Mouse (Mus musculus) liver, postnatal 0 days (tissue): ENCODE measurements around the gene Hipk2. TPM values are rescaled to one million over a fixed set of nuclear protein-coding genes. Genes with fewer than 3 reads are reported as not detected.

Experiments
- ATAC-seq: fragments of 200-750 bp; cut with Nextera tagmentation; 2 replicates; pipeline ENCODE4 v1.8.0; 2017; ENCODE audit warnings: mild to moderate bottlenecking, moderate library complexity
- DNase-seq: peaks from one replicate; pipeline ENCODE4 v3.0.0-alpha.2; 2016
- H3K27ac ChIP-seq: fragments of 300-500 bp; sonication (generic); 2 replicates; pipeline ENCODE4 v1.5.1; 2014; ENCODE audit warnings: antibody characterized with exemption, moderate library complexity, mild to moderate bottlenecking, low read depth
- H3K27me3 ChIP-seq: fragments of 300-500 bp; sonication (generic); 2 replicates; pipeline ENCODE4 v1.6.1; 2014; ENCODE audit warnings: low read length, control low read depth, mixed read lengths; ENCODE audit not compliant: insufficient read depth
- H3K36me3 ChIP-seq: fragments of 300-500 bp; sonication (generic); replicated peaks from 2 replicates; pipeline ENCODE4 v1.6.1; 2014; ENCODE audit warnings: mild to moderate bottlenecking, control low read depth, low read length, moderate library complexity, mixed read lengths; ENCODE audit not compliant: insufficient read depth
- H3K4me1 ChIP-seq: fragments of 300-500 bp; sonication (generic); 2 replicates; pipeline ENCODE4 v1.6.1; 2014; ENCODE audit warnings: antibody characterized with exemption, mild to moderate bottlenecking, control low read depth; ENCODE audit not compliant: insufficient read depth
- H3K4me2 ChIP-seq: fragments of 300-500 bp; sonication (generic); 2 replicates; pipeline ENCODE4 v1.6.1; 2014; ENCODE audit warnings: low read depth, mild to moderate bottlenecking, low read length, moderate library complexity, mixed read lengths
- H3K4me3 ChIP-seq: fragments of 300-500 bp; sonication (generic); 2 replicates; pipeline ENCODE4 v1.5.1; 2014; ENCODE audit warnings: low read depth, low read length
- H3K9ac ChIP-seq: fragments of 300-500 bp; sonication (generic); replicated peaks from 2 replicates; pipeline ENCODE4 v1.6.1; 2014; ENCODE audit warnings: mild to moderate bottlenecking, moderate library complexity
- H3K9me3 ChIP-seq: fragments of 300-500 bp; sonication (generic); 2 replicates; pipeline ENCODE4 v1.6.1; 2016; ENCODE audit warnings: mild to moderate bottlenecking, control low read depth, low read length, mixed read lengths
- CTCF ChIP-seq: sonication (generic); IDR thresholded peaks from 2 replicates; pipeline ENCODE4 v1.5.1; 2016; ENCODE audit warnings: antibody characterized with exemption, low read depth
- EP300 ChIP-seq: IDR thresholded peaks from 2 replicates; pipeline ENCODE4 v1.6.1; 2016; ENCODE audit warnings: antibody characterized with exemption, low read depth, mild to moderate bottlenecking
- WGBS: fragments of 180-500 bp; shearing (Covaris S2); extraction: QIAGEN DNeasy Blood & Tissue Kit; methylation state at CpG from one replicate; pipeline ENCODE4 v1.1.7; 2014; ENCODE audit not compliant: insufficient replicate concordance; 5-methylcytosine and 5-hydroxymethylcytosine counted together
- polyA plus RNA-seq: library from polyadenylated mRNA; unstranded; fragments of >200 nt; fragmentation: Nextera tagmentation; extraction: Ambion mirVana; gene quantifications from 2 replicates; pipeline ENCODE4 v1.2.1, GENCODE M21; 2015

Hipk2 gene
- polyA plus RNA-seq, 1 experiment from 2014 or later, result 9.7 TPM

GRCm38 (mm10) chr6:38776000-38776584 is 99.9 kb downstream of the Hipk2 start:
- Histone ChIP-seq H3K27ac (no peak overlapping the region), H3K4me3 (no peak overlapping the region), H3K4me2 (no peak overlapping the region), H3K4me1 (peaks cover 24% of the 10 kb centered on the region), H3K36me3 (peaks cover 5% of the 10 kb centered on the region), H3K9ac (no peak overlapping the region), H3K27me3 (no peaks in the 10 kb centered on the region), H3K9me3 (no peaks in the 10 kb centered on the region)
- ATAC-seq (no peak), DNase-seq (no peak)
- 97% methylated on average over 2 of the region's 2 CpGs for WGBS
- TF ChIP-seq EP300, result no peak
- no peak for TF ChIP-seq CTCF

- TF ChIP-seq EP300 (no peak), CTCF (no peak)
- DNase-seq, result no peak
- no peak overlapping the region for H3K27ac ChIP-seq
Measured at GRCm38 (mm10) chr6:38772836-38773518, 103.0 kb downstream of the Hipk2 start.

GRCm38 (mm10) chr6:38771061-38771667 is 104.8 kb downstream of the Hipk2 start:
- TF ChIP-seq EP300 (no peak), CTCF (no peak)
- DNase-seq, result no peak
- no peak overlapping the region for H3K4me3 ChIP-seq
- no peak for ATAC-seq
- no peaks in the 10 kb centered on the region for H3K9me3 ChIP-seq
- no peak overlapping the region for H3K4me2 ChIP-seq
- 59% methylated on average over 4 of the region's 4 CpGs for WGBS
- peaks cover 18% of the 10 kb centered on the region for H3K36me3 ChIP-seq
- peaks cover 13% of the 10 kb centered on the region for H3K4me1 ChIP-seq
- no peak overlapping the region for H3K9ac ChIP-seq
- 0 out of 2 replicates have a peak overlapping the region, but pooled peaks have one; percentile 24 for H3K27ac ChIP-seq
- no peaks in the 10 kb centered on the region for H3K27me3 ChIP-seq

More at GRCm38 (mm10) chr6:38772836-38773518, 103.0 kb downstream of the Hipk2 start:
- H3K4me3 ChIP-seq, result no peak overlapping the region
- H3K27me3 ChIP-seq, result no peaks in the 10 kb centered on the region
- H3K4me2 ChIP-seq, result no peak overlapping the region
- WGBS, result 77% methylated on average over 7 of the region's 7 CpGs
- no peak overlapping the region for H3K9ac ChIP-seq
- no peak for ATAC-seq
- no peaks in the 10 kb centered on the region for H3K9me3 ChIP-seq
- peaks cover 11% of the 10 kb centered on the region for H3K36me3 ChIP-seq
- H3K4me1 ChIP-seq, result peaks cover 13% of the 10 kb centered on the region

GRCm38 (mm10) chr6:38769627-38770026 is 106.3 kb downstream of the Hipk2 start:
- Histone ChIP-seq H3K27me3 (no peaks in the 10 kb centered on the region), H3K9me3 (no peaks in the 10 kb centered on the region), H3K36me3 (peaks cover 16% of the 10 kb centered on the region), H3K4me1 (peaks cover 10% of the 10 kb centered on the region), H3K4me3 (no peak overlapping the region), H3K27ac (peak overlapping the region; percentile 23; the same call in 1 of the 2 replicates), H3K9ac (no peak overlapping the region), H3K4me2 (no peak overlapping the region)
- TF ChIP-seq EP300, result no peak
- TF ChIP-seq CTCF, result no peak
- 72% methylated on average over 2 of the region's 2 CpGs for WGBS
- DNase-seq (no peak), ATAC-seq (no peak)

GRCm38 (mm10) chr6:38762588-38763265 is 113.2 kb downstream of the Hipk2 start:
- TF ChIP-seq CTCF (no peak), EP300 (no peak)
- Histone ChIP-seq H3K27ac (no peak overlapping the region), H3K27me3 (no peaks in the 10 kb centered on the region), H3K9me3 (no peaks in the 10 kb centered on the region), H3K4me2 (no peak overlapping the region), H3K36me3 (peaks cover 15% of the 10 kb centered on the region), H3K4me1 (peaks cover 16% of the 10 kb centered on the region), H3K9ac (no peak overlapping the region), H3K4me3 (no peak overlapping the region)
- WGBS, result 75% methylated on average over 6 of the region's 6 CpGs
- DNase-seq, result no peak
- no peak for ATAC-seq

- WGBS, result 93% methylated on average over 7 of the region's 7 CpGs
- no peaks in the 10 kb centered on the region for H3K27me3 ChIP-seq
- no peaks in the 10 kb centered on the region for H3K9me3 ChIP-seq
- no peak overlapping the region for H3K9ac ChIP-seq
- TF ChIP-seq EP300 (no peak), CTCF (no peak)
- H3K4me3 ChIP-seq, result no peak overlapping the region
- peaks cover 16% of the 10 kb centered on the region for H3K36me3 ChIP-seq
- peaks cover 18% of the 10 kb centered on the region for H3K4me1 ChIP-seq
- no peak overlapping the region for H3K4me2 ChIP-seq
- H3K27ac ChIP-seq, result no peak overlapping the region
- DNase-seq (no peak), ATAC-seq (no peak)
Measured at GRCm38 (mm10) chr6:38762006-38762405, 114.0 kb downstream of the Hipk2 start.
